In the genomic region with DNA sequence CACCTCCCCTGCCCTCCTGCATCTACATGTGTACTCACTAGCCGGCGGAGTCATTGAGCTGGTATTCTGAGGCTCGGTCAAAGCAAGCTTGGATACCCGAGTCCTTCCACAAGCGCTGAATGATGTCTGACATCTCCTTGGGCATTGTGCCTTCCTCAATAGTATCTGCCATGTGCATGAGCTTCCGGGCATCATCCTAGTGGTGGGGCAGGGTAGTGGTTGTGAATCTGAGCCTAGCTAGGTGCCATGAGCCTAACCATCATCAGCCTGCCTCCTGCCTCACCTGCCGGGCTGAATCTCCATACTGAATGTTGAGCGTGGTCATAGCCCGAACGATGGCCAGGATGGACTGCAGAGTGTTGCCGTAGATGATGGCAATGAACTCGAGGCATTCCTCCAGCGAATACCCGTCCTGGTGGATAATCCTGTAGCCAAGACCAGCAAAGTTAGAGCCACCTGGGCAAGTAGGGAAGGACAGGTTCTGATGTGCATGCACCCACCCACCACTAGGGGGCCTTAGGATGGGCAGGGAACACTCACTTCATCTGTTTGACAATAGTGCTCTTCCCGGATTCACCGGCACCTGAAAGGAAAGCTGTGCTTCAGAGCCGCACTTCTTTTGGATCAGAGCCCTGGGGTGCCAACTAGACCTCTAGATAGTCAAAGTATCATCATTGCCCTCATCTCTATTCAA, we compare ENCODE assay signal across 1 mouse cellular context.
TF ChIP-seq lines count a peak whose summit lies in the region.

No protein-coding gene starts in this region.

TF ChIP-seq in MEL, 35 proteins besides CTCF, POLR2A, EP300 and RAD21:
- TF ChIP-seq MEF2A (IDR thresholded peaks at IDR 0.05; ENCODE audit: extremely low read depth, insufficient replicate concordance, low read depth, low read length, poor library complexity, severe bottlenecking) (no peak), ZNF384 (IDR thresholded peaks at IDR 0.05; ENCODE audit: low read depth, low read length) (no peak), KAT2A (conservative IDR thresholded peaks at IDR 0.05; ENCODE audit: low read depth, low read length) (no peak), MYB (IDR thresholded peaks at IDR 0.05; ENCODE audit: low read depth, low read length) (no peak), ZMIZ1 (IDR thresholded peaks at IDR 0.05; ENCODE audit: low read depth, low read length) (no peak), SMC3 (IDR thresholded peaks at IDR 0.05; ENCODE audit: low read depth, low read length) (peak; percentile 39; the same call in 1 of the 2 replicates)
